Mouse (Mus musculus) embryo, embryonic 10 days (tissue): ENCODE results near the gene Dcst1.
A peak's percentile ranks its signal among the peaks of the same experiment; 100 is the strongest.

Source experiments
- DNase-seq: peaks from one replicate; pipeline ENCODE4 v3.0.0-alpha.2; 2015; ENCODE audit warnings: low spot score

Gene Dcst1

GRCm38 (mm10) chr3:89332013-89332412 lies 33.0 kb downstream of the Dcst1 start:
- no peak for DNase-seq

GRCm38 (mm10) chr3:89331561-89331960 lies 33.5 kb downstream of the Dcst1 start:
- no peak for DNase-seq

GRCm38 (mm10) chr3:89330948-89331347 lies 34.1 kb downstream of the Dcst1 start:
- peak; percentile 77 for DNase-seq

GRCm38 (mm10) chr3:89330346-89330745 lies 34.7 kb downstream of the Dcst1 start:
- DNase-seq, result no peak

GRCm38 (mm10) chr3:89328623-89329022 lies 36.4 kb downstream of the Dcst1 start:
- peak; percentile 46 for DNase-seq

- DNase-seq, result no peak
Observed at GRCm38 (mm10) chr3:89327371-89327870, 37.6 kb downstream of the Dcst1 start.

- no peak for DNase-seq
Observed at GRCm38 (mm10) chr3:89325882-89326281, 39.2 kb downstream of the Dcst1 start.

- peak; percentile 78 for DNase-seq
Observed at GRCm38 (mm10) chr3:89322514-89323165, 42.4 kb downstream of the Dcst1 start, which contains the start of gene Efna3. Gene Efna3, minus strand, starts transcription at chr3:89322965.

GRCm38 (mm10) chr3:89322131-89322500 lies 42.9 kb downstream of the Dcst1 start:
- no peak for DNase-seq

GRCm38 (mm10) chr3:89321183-89322130 lies 43.6 kb downstream of the Dcst1 start:
- peak; percentile 54 for DNase-seq

GRCm38 (mm10) chr3:89320581-89321182 lies 44.4 kb downstream of the Dcst1 start:
- peak; percentile 80 for DNase-seq

- DNase-seq, result no peak
Observed at GRCm38 (mm10) chr3:89319591-89320350, 45.3 kb downstream of the Dcst1 start.

GRCm38 (mm10) chr3:89318971-89319590 lies 46.0 kb downstream of the Dcst1 start:
- no peak for DNase-seq

- no peak for DNase-seq
Observed at GRCm38 (mm10) chr3:89318316-89318715, 46.7 kb downstream of the Dcst1 start.

GRCm38 (mm10) chr3:89317246-89317645 lies 47.8 kb downstream of the Dcst1 start:
- DNase-seq, result no peak

GRCm38 (mm10) chr3:89316833-89317232 lies 48.2 kb downstream of the Dcst1 start:
- peak; percentile 95 for DNase-seq

- DNase-seq, result no peak
Observed at GRCm38 (mm10) chr3:89315930-89316831, 48.9 kb downstream of the Dcst1 start.

GRCm38 (mm10) chr3:89315195-89315929 lies 49.7 kb downstream of the Dcst1 start:
- DNase-seq, result peak; percentile 90

GRCm38 (mm10) chr3:89314791-89315190 lies 50.3 kb downstream of the Dcst1 start:
- no peak for DNase-seq
